Comparison of ENCODE assay signal across 22 mouse cellular contexts in the genomic region with DNA sequence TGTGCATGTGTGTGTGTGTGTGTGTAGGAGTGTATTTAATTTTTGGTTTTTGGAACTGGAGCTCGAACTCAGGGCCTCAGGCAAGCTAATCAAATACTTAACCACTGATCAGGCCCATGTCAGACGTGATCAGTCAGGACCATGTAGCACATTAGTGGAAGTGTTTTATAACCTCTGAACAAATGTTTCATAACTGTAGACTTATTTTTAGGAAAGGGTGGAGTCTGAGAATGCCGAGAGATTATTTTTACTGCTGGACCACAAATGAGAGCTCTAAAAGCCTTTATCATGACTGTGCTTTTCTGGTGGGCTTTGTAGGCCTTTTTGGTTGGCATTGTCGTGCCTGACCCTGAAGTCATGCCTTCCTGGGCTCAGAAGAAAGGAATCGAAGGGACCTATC. TPM values are rescaled to one million over a fixed set of nuclear protein-coding genes. Genes with fewer than 3 reads are reported as not detected.
"Had no signal": no experiment of that assay in that cellular context is flagged by ENCODE, and none has a peak within 500 bp of the region (broad histone marks: within the 10 kb centered on the region; RNA-seq: fewer than 3 reads in every experiment).

No protein-coding gene starts in this region.

- H3K4me1 ChIP-seq: liver, embryonic 13.5 days; lung, embryonic 15.5 days had no signal

- H3K9me3 ChIP-seq: liver, embryonic 13.5 days; lung, embryonic 15.5 days; megakaryocyte, embryonic 14.5 days; midbrain, embryonic 12.5 days; neural tube, embryonic 15.5 days had no signal

- H3K9ac ChIP-seq: limb, embryonic 12.5 days; liver, embryonic 13.5 days; liver, postnatal 0 days; lung, embryonic 15.5 days; midbrain, embryonic 12.5 days; neural tube, embryonic 15.5 days had no signal

- H3K27me3 ChIP-seq: limb, embryonic 12.5 days; liver, embryonic 13.5 days; lung, embryonic 15.5 days; midbrain, embryonic 12.5 days; neural tube, embryonic 15.5 days had no signal

- H3K4me2 ChIP-seq: limb, embryonic 12.5 days; liver, embryonic 13.5 days; lung, embryonic 15.5 days; neural tube, embryonic 15.5 days had no signal

- DNase-seq: kidney, adult 18-20 months; kidney, postnatal 10 days; kidney, postnatal 4 days; liver; liver, embryonic 13.5 days; liver, postnatal 0 days; lung, postnatal 14 days; right cerebral cortex, adult 18-20 months; right cerebral cortex, postnatal 25 days; thymus, postnatal 4 days had no signal

- ATAC-seq: liver, postnatal 0 days had no signal

- H3K4me3 ChIP-seq: limb, embryonic 12.5 days; liver, embryonic 13.5 days; lung, embryonic 15.5 days; megakaryocyte, embryonic 14.5 days; neural tube, embryonic 15.5 days had no signal

- H3K36me3 ChIP-seq: limb, embryonic 12.5 days; liver, embryonic 13.5 days; lung, embryonic 15.5 days had no signal

- H3K27ac ChIP-seq: limb, embryonic 12.5 days; liver, embryonic 13.5 days; lung, embryonic 15.5 days; macrophage; neural tube, embryonic 15.5 days; stomach, postnatal 0 days had no signal

RNA-seq across cellular contexts. Expression of a gene that starts 18.7 kb away (rescaled TPM):
- total RNA-seq: layer of hippocampus, postnatal 25 days; left cerebral cortex, adult 8-10 months; left cerebral cortex, postnatal 36 days; monocyte, adult 5-6 weeks had no signal
- polyA plus RNA-seq: kidney, embryonic 14.5 days; limb, embryonic 12.5 days; liver, embryonic 13.5 days; liver, postnatal 0 days; lung, embryonic 15.5 days; macrophage; midbrain, embryonic 12.5 days; neural tube, embryonic 15.5 days had no signal

RNA-seq across cellular contexts. Expression of a gene that starts 48.1 kb away (rescaled TPM):
- total RNA-seq: monocyte, adult 5-6 weeks had no signal
- polyA plus RNA-seq: macrophage had no signal
